Mouse (Mus musculus) limb, embryonic 13.5 days (tissue): ENCODE measurements around the gene Inpp4b. TPM values are rescaled to one million over a fixed set of nuclear protein-coding genes. Genes with fewer than 3 reads are reported as not detected.

Experiments used
- ATAC-seq: fragments of 200-750 bp; cut with Nextera tagmentation; 2 replicates; pipeline ENCODE4 v1.8.0; 2017; ENCODE audit warnings: low read depth, moderate number of reproducible peaks, moderate TSS enrichment; ENCODE audit not compliant: low FRiP score
- H3K27ac ChIP-seq: fragments of 300-500 bp; sonication (generic); 2 replicates; pipeline ENCODE4 v1.5.1; 2015; ENCODE audit warnings: inconsistent platforms, mild to moderate bottlenecking, moderate library complexity
- H3K27me3 ChIP-seq: fragments of 300-500 bp; sonication (generic); 2 replicates; pipeline ENCODE4 v1.6.1; 2015; ENCODE audit warnings: mild to moderate bottlenecking, inconsistent platforms
- H3K36me3 ChIP-seq: fragments of 300-500 bp; sonication (generic); 2 replicates; pipeline ENCODE4 v1.6.1; 2015; ENCODE audit warnings: inconsistent platforms, mild to moderate bottlenecking, moderate library complexity
- H3K4me1 ChIP-seq: fragments of 300-500 bp; sonication (generic); 2 replicates; pipeline ENCODE4 v1.6.1; 2015; ENCODE audit warnings: inconsistent platforms
- H3K4me2 ChIP-seq: fragments of 300-500 bp; sonication (generic); replicated peaks from 2 replicates; pipeline ENCODE4 v1.6.1; 2015; ENCODE audit warnings: inconsistent platforms, mild to moderate bottlenecking, moderate library complexity
- H3K4me3 ChIP-seq: fragments of 300-500 bp; sonication (generic); 2 replicates; pipeline ENCODE4 v1.5.1; 2015; ENCODE audit warnings: moderate library complexity, mild to moderate bottlenecking, inconsistent platforms
- H3K9ac ChIP-seq: fragments of 300-500 bp; sonication (generic); 2 replicates; pipeline ENCODE4 v1.6.1; 2015; ENCODE audit warnings: mild to moderate bottlenecking, inconsistent platforms
- H3K9me3 ChIP-seq: fragments of 300-500 bp; sonication (generic); 2 replicates; pipeline ENCODE4 v1.6.1; 2016; ENCODE audit warnings: inconsistent platforms
- WGBS: fragments of 180-500 bp; shearing (Covaris S2); methylation state at CpG from one replicate; pipeline ENCODE4 v1.1.7; 2015; 5-methylcytosine and 5-hydroxymethylcytosine counted together
- polyA plus RNA-seq: library from polyadenylated mRNA; unstranded; fragments of >200 nt; fragmentation: Nextera tagmentation; extraction: Ambion mirVana; gene quantifications from 2 replicates; pipeline ENCODE4 v1.2.1, GENCODE M21; 2015

Gene Inpp4b
- polyA plus RNA-seq, 1 experiment from 2014 or later = 19.3 TPM

DNA sequence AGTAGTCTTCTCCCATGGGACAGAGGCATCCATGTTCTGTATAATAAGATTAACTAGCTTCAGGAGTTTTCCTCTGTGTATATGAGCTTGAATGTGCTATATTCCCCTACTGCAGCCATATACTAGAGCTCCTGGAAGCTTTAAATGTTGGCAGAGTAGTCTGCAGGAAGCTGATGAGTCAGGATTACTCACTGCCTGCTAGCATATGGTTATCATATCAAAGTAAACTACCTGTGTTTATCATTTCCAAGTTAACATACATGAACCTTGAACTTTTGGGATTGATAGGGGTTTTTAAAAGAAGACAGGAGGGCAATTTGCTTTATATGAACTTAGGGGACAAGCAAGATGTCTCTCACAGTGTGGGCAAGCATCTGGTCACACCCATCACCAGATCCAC, 498.2 kb downstream of the Inpp4b start:
- no peaks in the 10 kb centered on the region for H3K27me3 ChIP-seq
- H3K27ac ChIP-seq = no peak overlapping the region
- H3K4me3 ChIP-seq = no peak overlapping the region
- no peak overlapping the region for H3K4me2 ChIP-seq
- ATAC-seq = no peak
- H3K9me3 ChIP-seq = no peaks in the 10 kb centered on the region
- no peak overlapping the region for H3K9ac ChIP-seq
- no peaks in the 10 kb centered on the region for H3K36me3 ChIP-seq
- H3K4me1 ChIP-seq = no peaks in the 10 kb centered on the region

DNA sequence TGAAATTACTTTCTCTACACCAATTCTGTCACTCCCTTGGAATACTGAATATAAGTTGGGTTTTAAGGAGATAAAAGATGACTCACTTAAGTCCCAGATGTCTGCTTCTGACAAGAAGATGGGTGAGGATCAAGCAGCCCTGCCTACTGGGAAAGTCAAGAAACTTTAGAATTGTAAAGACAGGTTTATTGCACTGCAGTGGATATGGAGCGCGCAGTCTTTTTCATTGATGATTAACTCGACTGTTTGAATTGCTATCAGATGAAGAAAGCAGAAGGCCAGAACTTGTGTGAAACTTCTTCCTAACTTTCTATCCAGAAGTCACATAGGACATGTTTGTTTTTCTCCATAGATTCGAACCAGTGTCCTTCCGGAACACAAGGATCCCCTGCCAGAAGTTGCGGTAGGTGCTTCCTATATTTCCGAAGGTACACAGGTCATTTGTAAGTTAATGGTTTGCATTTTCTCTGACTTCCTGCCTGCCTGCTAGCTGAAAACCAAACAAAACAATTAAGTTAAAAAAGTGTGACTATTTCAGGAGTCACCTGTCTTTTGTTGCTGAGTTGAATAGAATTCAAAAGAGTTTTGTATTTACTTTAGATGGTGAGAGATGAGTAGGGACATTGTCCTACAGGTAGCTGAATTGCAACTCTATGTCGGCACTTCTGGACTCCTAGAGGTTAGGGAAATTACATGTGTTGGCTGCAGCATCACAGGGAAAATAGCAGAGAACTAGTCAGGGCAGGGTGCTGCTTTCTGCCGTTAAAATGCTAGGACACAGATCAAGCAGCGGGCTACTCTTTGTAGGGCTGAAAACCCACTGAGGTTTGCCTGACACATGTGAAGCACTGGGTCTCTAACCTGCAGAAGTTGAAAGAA, 502.0 kb downstream of the Inpp4b start:
- Histone ChIP-seq H3K4me1 (no peaks in the 10 kb centered on the region), H3K27ac (no peak overlapping the region), H3K9ac (no peak overlapping the region), H3K36me3 (no peaks in the 10 kb centered on the region), H3K4me2 (no peak overlapping the region), H3K4me3 (no peak overlapping the region), H3K9me3 (no peaks in the 10 kb centered on the region), H3K27me3 (no peaks in the 10 kb centered on the region)
- ATAC-seq = no peak
- WGBS = 83% methylated on average over 10 of the region's 10 CpGs

DNA sequence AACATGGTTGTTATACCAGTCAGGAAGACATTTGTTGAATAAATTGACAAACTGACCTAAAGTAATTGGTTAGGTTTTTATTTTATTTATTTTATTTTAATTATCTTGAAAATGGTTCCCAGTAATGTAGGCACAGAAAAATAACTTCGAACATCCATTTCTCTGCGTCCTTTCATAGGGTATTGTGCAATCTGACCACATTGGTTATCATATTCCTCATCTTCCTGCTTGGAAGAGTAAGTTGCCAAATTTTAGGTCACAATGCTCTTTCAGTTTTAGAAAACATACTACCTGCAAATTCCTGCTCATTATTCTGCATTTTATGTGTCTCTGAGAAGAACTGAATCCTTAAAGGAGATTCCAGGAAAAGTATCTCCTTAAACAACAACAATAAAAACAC, 505.6 kb downstream of the Inpp4b start:
- no peak for ATAC-seq
- H3K27ac ChIP-seq = no peak overlapping the region
- no peak overlapping the region for H3K4me3 ChIP-seq
- H3K4me2 ChIP-seq = no peak overlapping the region
- no peaks in the 10 kb centered on the region for H3K9me3 ChIP-seq
- 91% methylated on average over 2 of the region's 2 CpGs for WGBS
- no peak overlapping the region for H3K9ac ChIP-seq
- H3K4me1 ChIP-seq = no peaks in the 10 kb centered on the region
- no peaks in the 10 kb centered on the region for H3K36me3 ChIP-seq
- no peaks in the 10 kb centered on the region for H3K27me3 ChIP-seq

DNA sequence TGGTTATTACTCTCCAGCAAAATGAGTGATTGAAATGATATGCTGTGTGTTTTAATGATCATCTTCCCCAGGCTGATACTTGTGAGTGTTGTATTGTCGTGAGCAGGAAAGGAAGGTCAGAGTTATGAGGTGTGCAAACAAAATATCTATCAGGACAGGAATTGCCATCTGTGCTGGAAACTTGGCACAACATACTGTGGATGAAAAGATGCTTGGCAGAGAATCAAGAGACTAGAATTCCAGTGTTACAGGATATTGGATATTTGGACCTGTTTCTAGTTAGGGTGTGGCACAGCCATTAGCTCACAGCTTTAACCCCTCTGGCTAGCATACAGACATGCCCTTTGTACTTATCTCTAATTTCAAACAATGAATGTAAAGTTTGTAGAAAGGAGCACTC, 507.6 kb downstream of the Inpp4b start:
- Histone ChIP-seq H3K4me1 (no peaks in the 10 kb centered on the region), H3K4me3 (no peak overlapping the region), H3K27me3 (no peaks in the 10 kb centered on the region), H3K36me3 (no peaks in the 10 kb centered on the region), H3K9ac (no peak overlapping the region), H3K27ac (no peak overlapping the region), H3K9me3 (no peaks in the 10 kb centered on the region), H3K4me2 (no peak overlapping the region)
- no peak for ATAC-seq
- 57% methylated on average over 1 of the region's 1 CpGs for WGBS

DNA sequence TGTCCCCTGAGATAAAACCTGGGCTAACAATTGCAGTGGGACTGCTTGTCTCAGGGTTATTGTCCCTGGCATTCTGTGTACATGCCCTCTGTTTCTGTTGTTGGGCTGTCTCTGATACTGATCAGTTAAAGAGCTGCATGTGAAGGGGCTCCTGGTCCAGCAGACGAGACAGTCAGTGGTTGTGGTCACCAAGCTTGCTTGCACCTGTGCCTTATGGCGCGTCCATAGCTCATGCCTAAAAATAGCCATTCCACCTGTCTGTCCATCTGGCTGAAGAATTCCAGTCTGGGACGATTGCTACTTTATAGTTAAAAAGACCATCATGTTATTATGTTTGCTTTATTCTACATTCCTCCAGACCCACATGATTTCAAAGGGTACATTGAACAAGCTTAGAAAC, 510.8 kb downstream of the Inpp4b start:
- ATAC-seq = no peak
- Histone ChIP-seq H3K27me3 (no peaks in the 10 kb centered on the region), H3K27ac (no peak overlapping the region), H3K9ac (no peak overlapping the region), H3K4me1 (peaks cover 3% of the 10 kb centered on the region; the same call in 1 of the 2 replicates), H3K4me2 (no peak overlapping the region), H3K4me3 (no peak overlapping the region), H3K36me3 (no peaks in the 10 kb centered on the region), H3K9me3 (no peaks in the 10 kb centered on the region)
- 62% methylated on average over 4 of the region's 4 CpGs for WGBS

DNA sequence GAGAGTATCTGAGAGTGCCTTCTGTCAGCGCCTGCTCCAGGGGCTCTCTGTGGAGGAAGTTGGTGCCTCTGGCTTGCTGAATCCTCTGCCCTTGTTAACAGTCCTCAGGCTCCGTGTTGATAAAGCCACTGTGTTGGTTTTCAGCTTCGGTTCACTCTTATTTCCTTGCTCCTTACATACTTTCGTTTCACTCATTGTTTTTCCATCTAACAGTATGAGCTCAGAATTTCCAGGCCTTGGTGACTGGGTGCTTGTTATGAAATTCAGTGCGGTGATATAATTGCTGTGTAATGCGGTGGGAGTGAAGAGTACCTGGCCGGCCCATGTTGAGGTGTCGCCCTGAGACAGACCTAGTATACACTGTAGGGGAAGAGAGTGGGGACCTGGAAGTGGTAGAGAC, 512.2 kb downstream of the Inpp4b start:
- Histone ChIP-seq H3K9ac (no peak overlapping the region), H3K4me1 (peaks cover 3% of the 10 kb centered on the region; the same call in 1 of the 2 replicates), H3K4me2 (no peak overlapping the region), H3K27me3 (no peaks in the 10 kb centered on the region), H3K36me3 (no peaks in the 10 kb centered on the region), H3K9me3 (no peaks in the 10 kb centered on the region), H3K27ac (no peak overlapping the region), H3K4me3 (no peak overlapping the region)
- no peak for ATAC-seq
- WGBS = 74% methylated on average over 8 of the region's 8 CpGs

DNA sequence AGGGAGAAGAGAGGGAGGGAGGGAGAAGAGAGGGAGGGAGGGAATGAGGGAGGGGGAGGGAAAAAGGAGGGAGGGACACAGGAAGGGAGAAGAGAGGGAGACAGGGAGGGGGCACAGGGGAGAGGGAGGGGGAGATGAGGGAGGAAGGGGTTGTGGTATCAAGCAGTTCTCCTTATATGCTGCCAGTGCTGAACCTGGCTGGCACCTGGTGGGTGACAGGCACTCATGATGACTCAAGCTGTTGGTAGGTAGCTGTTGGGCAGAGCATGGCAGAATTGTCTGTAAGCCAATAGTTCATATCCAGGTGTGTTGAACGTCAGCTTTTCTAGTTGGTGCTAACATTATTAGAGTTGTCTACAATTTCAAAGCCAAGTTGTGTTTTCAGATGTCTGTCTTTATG, 512.7 kb downstream of the Inpp4b start:
- ATAC-seq = no peak
- H3K27ac ChIP-seq = no peak overlapping the region

DNA sequence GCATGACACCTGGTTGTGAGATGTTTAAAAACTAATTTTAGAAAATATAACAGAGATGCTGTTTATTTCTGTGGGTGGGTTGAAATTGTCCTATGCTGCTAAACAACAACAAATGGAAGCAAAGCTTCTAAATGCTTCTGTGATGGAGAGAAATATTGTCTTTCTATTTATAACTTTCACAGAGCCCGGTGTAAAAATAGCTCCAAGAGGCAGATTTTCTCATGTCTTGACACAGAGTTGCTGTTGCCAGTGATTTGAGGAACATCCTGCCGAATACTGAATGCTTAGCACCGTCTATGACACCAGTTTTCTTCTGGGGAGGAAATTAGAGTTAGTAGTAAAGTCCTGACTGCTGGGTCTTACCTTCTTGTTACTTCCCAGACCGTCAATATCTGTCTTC, 513.8 kb downstream of the Inpp4b start:
- Histone ChIP-seq H3K36me3 (no peaks in the 10 kb centered on the region), H3K9ac (no peak overlapping the region), H3K27me3 (no peaks in the 10 kb centered on the region), H3K4me2 (no peak overlapping the region), H3K4me3 (no peak overlapping the region), H3K4me1 (peaks cover 3% of the 10 kb centered on the region; the same call in 1 of the 2 replicates), H3K9me3 (no peaks in the 10 kb centered on the region), H3K27ac (no peak overlapping the region)
- 69% methylated on average over 4 of the region's 4 CpGs for WGBS
- no peak for ATAC-seq

More for the DNA sequence above, 512.7 kb downstream of the Inpp4b start:
- Histone ChIP-seq H3K27me3 (no peaks in the 10 kb centered on the region), H3K4me2 (no peak overlapping the region), H3K9me3 (no peaks in the 10 kb centered on the region), H3K36me3 (no peaks in the 10 kb centered on the region), H3K9ac (no peak overlapping the region), H3K4me3 (no peak overlapping the region), H3K4me1 (peaks cover 3% of the 10 kb centered on the region; the same call in 1 of the 2 replicates)
- WGBS = 72% methylated on average over 1 of the region's 1 CpGs

DNA sequence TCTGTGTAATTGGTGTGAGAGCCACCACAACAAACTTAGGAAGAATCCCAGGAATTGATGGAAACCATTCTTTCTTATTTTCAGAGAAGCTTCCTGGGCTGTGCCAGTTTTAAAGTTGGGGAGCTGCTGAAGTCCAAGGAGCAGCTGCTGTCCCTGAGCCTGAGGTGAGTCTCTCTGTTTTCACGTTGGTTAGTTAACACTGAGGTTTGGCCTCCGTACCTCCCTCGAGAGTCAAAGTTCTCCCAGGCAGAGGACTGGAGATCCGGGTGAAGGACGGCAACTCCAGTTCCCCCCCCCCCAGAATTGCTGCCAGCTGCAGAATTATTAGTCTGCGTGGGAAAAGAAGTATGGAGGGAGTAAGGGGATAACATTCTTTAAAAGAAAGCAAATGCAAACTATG, 514.3 kb downstream of the Inpp4b start:
- H3K4me1 ChIP-seq = peaks cover 3% of the 10 kb centered on the region; the same call in 1 of the 2 replicates
- H3K9ac ChIP-seq = no peak overlapping the region
- no peak overlapping the region for H3K4me3 ChIP-seq
- H3K9me3 ChIP-seq = no peaks in the 10 kb centered on the region
- H3K4me2 ChIP-seq = no peak overlapping the region
- H3K27me3 ChIP-seq = no peaks in the 10 kb centered on the region
- no peak for ATAC-seq
- WGBS = 21% methylated on average over 6 of the region's 6 CpGs
- H3K36me3 ChIP-seq = no peaks in the 10 kb centered on the region
- no peak overlapping the region for H3K27ac ChIP-seq

DNA sequence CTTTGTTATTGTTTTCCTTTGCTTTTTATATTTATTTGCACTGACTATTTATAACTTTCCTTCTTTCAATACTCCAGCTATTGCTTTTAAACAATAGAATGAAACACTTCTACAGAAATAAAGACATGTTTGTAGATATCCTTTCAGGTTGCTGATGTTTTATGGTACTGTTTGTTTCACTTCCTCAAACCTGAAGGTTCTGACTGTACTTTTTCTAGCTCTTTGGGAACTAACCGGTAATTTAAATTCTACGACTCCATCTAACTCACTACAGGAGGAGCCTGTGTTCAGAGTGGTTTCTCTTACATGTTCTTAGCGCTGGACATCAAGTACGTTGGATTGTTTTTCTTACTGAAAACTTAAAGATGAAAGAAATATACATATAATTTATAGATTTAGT, 516.0 kb downstream of the Inpp4b start:
- ATAC-seq = no peak
- Histone ChIP-seq H3K4me3 (no peak overlapping the region), H3K4me1 (peaks cover 3% of the 10 kb centered on the region; the same call in 1 of the 2 replicates), H3K9me3 (no peaks in the 10 kb centered on the region), H3K27me3 (no peaks in the 10 kb centered on the region), H3K9ac (no peak overlapping the region), H3K36me3 (no peaks in the 10 kb centered on the region), H3K4me2 (no peak overlapping the region), H3K27ac (no peak overlapping the region)
- WGBS = 89% methylated on average over 4 of the region's 4 CpGs

DNA sequence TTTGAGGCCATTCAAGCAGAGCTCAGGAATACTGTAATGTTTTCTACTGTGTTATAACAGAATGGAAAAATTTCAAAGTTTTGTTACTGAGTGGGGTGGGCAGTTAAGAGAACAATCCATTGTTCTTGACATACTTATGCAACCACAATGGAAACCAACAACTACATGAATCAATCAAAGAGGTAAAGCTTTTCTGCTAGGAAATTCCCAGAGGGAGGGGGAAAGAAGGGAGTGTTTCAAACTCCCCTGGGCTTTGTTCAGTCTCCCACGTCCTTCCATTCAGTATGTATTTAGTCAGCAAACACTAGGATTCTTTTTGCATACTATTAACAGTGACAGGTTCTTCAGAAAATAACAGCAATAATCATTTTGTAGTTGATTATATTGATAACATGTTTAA, 517.4 kb downstream of the Inpp4b start:
- Histone ChIP-seq H3K27me3 (no peaks in the 10 kb centered on the region), H3K4me1 (peaks cover 3% of the 10 kb centered on the region; the same call in 1 of the 2 replicates), H3K4me3 (no peak overlapping the region), H3K36me3 (no peaks in the 10 kb centered on the region), H3K27ac (no peak overlapping the region), H3K9me3 (no peaks in the 10 kb centered on the region), H3K9ac (no peak overlapping the region), H3K4me2 (no peak overlapping the region)
- 75% methylated on average over 1 of the region's 1 CpGs for WGBS
- ATAC-seq = no peak

DNA sequence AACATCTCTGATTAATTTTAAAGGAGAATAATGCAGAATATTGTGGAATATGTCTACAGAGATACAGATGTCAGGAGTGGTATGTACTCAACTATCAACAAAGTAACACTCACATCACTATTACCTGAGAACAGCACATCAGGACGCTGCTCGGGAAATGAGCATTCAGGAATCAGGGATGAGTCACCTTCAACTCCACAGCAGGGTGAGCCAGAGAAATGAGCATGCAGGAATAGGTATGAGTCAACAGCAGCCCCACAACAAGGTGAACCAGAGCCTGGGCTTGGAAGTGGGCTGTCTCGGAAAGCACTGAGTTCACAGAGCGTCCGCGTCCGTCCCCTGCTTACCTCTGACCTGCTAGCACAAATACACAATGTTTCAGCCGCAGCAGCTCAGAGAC, 519.0 kb downstream of the Inpp4b start:
- WGBS = 92% methylated on average over 8 of the region's 8 CpGs
- no peaks in the 10 kb centered on the region for H3K27me3 ChIP-seq
- H3K4me3 ChIP-seq = no peak overlapping the region
- H3K36me3 ChIP-seq = no peaks in the 10 kb centered on the region
- no peak for ATAC-seq
- H3K4me2 ChIP-seq = no peak overlapping the region
- no peaks in the 10 kb centered on the region for H3K9me3 ChIP-seq
- H3K9ac ChIP-seq = no peak overlapping the region
- peaks cover 3% of the 10 kb centered on the region; the same call in 1 of the 2 replicates for H3K4me1 ChIP-seq
- H3K27ac ChIP-seq = no peak overlapping the region

DNA sequence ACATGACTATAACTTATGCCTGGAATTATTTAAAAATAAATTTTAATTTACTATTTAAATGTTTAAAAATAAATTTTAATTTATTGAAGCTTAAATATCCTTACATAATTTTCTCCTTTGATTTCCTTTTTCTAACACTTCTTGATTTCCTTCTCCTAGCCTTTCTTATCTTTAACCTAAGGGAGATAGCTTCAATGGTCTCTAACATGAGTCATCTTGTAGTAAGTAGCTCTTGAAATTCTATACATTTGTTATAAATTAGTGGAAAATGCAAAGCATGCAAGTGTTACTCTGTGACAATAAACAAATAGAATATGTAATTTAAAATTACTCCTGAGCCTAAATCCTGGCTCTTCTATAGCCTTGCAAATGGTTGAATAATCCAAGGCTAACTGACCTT, 520.4 kb downstream of the Inpp4b start:
- Histone ChIP-seq H3K9ac (no peak overlapping the region), H3K9me3 (no peaks in the 10 kb centered on the region), H3K27ac (no peak overlapping the region), H3K4me2 (no peak overlapping the region), H3K36me3 (no peaks in the 10 kb centered on the region), H3K4me3 (no peak overlapping the region), H3K4me1 (no peaks in the 10 kb centered on the region), H3K27me3 (no peaks in the 10 kb centered on the region)
- no peak for ATAC-seq
